Mouse (Mus musculus) skeletal muscle tissue, adult 2 months (tissue): ENCODE measurements at regions not wholly inside any gene's neighbourhood (a gene's known extent, or its start where the extent isn't known, plus 50 kb on each side); places are given as distances from the start of the nearest gene placed in this dataset.

Source experiments
- DNase-seq: peaks from one replicate; pipeline ENCODE4 v3.0.0-alpha.2; 2012; ENCODE audit warnings: low read depth, low spot score

GRCm38 (mm10) chr13:105377038-105377437 is 66.4 kb upstream of the Htr1a start:
- DNase-seq, result peak; percentile 7

DNA sequence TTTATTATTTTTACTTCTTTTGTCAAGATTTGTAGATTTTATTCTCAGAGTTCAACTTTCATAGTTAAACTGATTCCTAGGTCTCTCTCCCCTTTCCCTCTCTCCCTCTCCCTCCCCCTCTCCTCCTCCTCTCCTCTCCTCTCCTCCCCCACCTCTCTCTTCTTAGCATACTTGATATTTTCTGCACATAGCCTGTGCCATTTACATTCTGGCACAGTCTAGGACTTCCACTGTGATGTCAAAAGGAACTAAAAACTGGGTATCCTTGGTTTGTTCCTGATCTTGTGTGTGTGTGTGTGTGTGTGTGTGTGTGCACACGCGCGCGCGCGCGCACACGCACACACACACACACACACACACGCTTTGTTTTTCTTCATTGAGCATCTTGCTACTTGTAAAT is 64.9 kb upstream of the Htr1a start:
- no peak for DNase-seq

DNA sequence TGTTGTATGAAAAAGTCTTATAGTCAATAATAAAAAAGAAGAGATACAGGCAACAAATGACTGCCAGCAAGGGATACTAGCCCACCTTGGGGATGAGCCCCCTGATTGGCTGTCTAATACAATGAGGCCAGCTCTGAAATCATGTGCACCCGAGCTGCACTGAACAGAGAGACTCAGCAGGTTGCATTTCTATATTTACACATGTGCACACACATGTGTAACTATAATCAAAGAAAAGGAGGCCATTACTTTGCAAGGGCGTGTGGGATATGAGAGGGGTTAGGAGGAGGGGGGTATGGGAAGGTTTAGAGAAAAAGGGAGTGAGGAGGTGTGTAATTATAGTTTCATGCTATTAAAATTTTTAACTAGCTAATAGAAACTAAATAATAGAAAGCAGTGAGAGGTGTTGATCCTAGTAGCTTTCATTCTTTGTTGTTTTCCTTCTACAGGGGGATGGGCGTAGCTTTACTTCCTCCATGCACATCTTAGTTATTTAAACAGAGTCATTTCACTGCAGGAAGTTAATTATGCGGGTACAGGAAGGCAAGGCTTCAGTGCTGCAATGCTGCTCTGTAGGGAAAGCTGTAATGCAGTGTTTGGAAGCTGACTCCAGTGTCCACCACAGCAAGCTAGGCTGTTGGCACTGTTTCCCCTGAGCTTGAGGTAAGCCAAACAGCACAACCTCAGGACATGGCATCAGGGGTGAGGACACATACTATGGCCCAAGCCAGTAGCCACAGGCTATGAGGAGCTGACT is 56.2 kb upstream of the Htr1a start:
- DNase-seq, result no peak
